Mouse (Mus musculus): ENCODE data around the gene Cenpt.

DNA sequence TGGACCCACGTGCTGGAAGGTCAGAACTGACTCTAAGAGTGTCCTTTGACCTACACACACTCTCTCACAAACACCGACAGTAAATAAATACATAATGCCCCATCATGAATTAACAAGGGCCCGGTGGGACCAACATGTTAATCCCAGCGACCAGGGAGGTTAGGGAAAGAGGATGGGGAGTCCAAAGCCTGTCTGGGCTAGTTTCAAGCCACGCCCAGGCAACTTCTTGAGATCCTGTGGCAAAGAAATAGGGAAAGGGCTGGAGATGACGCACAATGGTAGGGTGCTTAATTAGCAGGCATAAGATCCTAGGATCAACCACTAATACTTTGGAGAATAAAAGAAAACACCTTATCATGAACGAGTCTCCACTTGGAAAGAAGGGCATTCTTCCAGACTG, 2.5 kb downstream of the Cenpt start:
- TF ChIP-seq POLR2A (IDR thresholded peaks at IDR 0.05; ENCODE audit: borderline replicate concordance, insufficient read depth, low read length) (no peak), CTCF (IDR thresholded peaks at IDR 0.05; ENCODE audit: borderline replicate concordance, insufficient read depth, low read depth, low read length) (no peak)

All from cerebellum, adult 2 months (tissue).